Mouse (Mus musculus): Measurements from ENCODE around the gene Msantd1. TPM values are rescaled to one million over a fixed set of nuclear protein-coding genes. Genes with fewer than 3 reads are reported as not detected.
"Not testable (repeated sequence)": the region's sequence is repeated elsewhere in the genome, so short reads cannot be mapped to it uniquely, and the experiment has no call there.

Msantd1 gene
- 5.5 and 7.4 TPM in 2 replicates for polyA plus RNA-seq (2014; fragmentation: Nextera tagmentation; extraction: Ambion mirVana)

GRCm38 (mm10) chr5:34907910-34908725 is at the start of gene Msantd1:
Msantd1 (plus strand) TSS chr5:34908012.
- Histone ChIP-seq H3K36me3 (ENCODE audit: control insufficient read depth, insufficient read depth, low read length) (peaks cover 67% of the 10 kb centered on the region), H3K4me1 (ENCODE audit: control insufficient read depth, insufficient read depth, low read length) (no peaks in the 10 kb centered on the region), H3K27ac (ENCODE audit: low read depth, low read length) (no peak within 1 kb of the TSS), H3K27me3 (replicated peaks; ENCODE audit: control insufficient read depth, insufficient read depth, low read length) (no peaks in the 10 kb centered on the region), H3K9me3 (replicated peaks; ENCODE audit: control insufficient read depth, low read length) (no peaks in the 10 kb centered on the region), H3K4me3 (ENCODE audit: low read depth, low read length) (no peak within 1 kb of the TSS), H3K4me2 (ENCODE audit: low read length) (no peak within 1 kb of the TSS), H3K9ac (ENCODE audit: low read length) (no peak within 1 kb of the TSS)
- DNase-seq (ENCODE audit: low spot score): no peak
- WGBS: 84% methylated on average over 6 of the region's 6 CpGs
- no peak for ATAC-seq

- 94% methylated on average over 5 of the region's 5 CpGs for WGBS
- no peak overlapping the region for H3K9ac ChIP-seq (ENCODE audit: low read length)
- H3K9me3 ChIP-seq (replicated peaks; ENCODE audit: control insufficient read depth, low read length): no peaks in the 10 kb centered on the region
- H3K27ac ChIP-seq (ENCODE audit: low read depth, low read length): no peak overlapping the region
- peaks cover 60% of the 10 kb centered on the region for H3K36me3 ChIP-seq (ENCODE audit: control insufficient read depth, insufficient read depth, low read length)
- DNase-seq (ENCODE audit: low spot score) (no peak), ATAC-seq (no peak)
- no peaks in the 10 kb centered on the region for H3K4me1 ChIP-seq (ENCODE audit: control insufficient read depth, insufficient read depth, low read length)
- no peaks in the 10 kb centered on the region for H3K27me3 ChIP-seq (replicated peaks; ENCODE audit: control insufficient read depth, insufficient read depth, low read length)
- no peak overlapping the region for H3K4me3 ChIP-seq (ENCODE audit: low read depth, low read length)
- no peak overlapping the region for H3K4me2 ChIP-seq (ENCODE audit: low read length)
Measured at GRCm38 (mm10) chr5:34865367-34865766, 42.4 kb upstream of the Msantd1 start.

GRCm38 (mm10) chr5:34880307-34880706 is 27.5 kb upstream of the Msantd1 start:
- not testable (repeated sequence) for H3K4me1 ChIP-seq (ENCODE audit: control insufficient read depth, insufficient read depth, low read length); DNase-seq (ENCODE audit: low spot score); H3K9ac ChIP-seq (ENCODE audit: low read length); H3K9me3 ChIP-seq (replicated peaks; ENCODE audit: control insufficient read depth, low read length); H3K4me3 ChIP-seq (ENCODE audit: low read depth, low read length); H3K4me2 ChIP-seq (ENCODE audit: low read length); H3K27me3 ChIP-seq (replicated peaks; ENCODE audit: control insufficient read depth, insufficient read depth, low read length); H3K27ac ChIP-seq (ENCODE audit: low read depth, low read length); ATAC-seq
- H3K36me3 ChIP-seq (ENCODE audit: control insufficient read depth, insufficient read depth, low read length): peaks cover 71% of the 10 kb centered on the region
- 92% methylated on average over 3 of the region's 3 CpGs for WGBS

- Histone ChIP-seq H3K9me3 (replicated peaks; ENCODE audit: control insufficient read depth, low read length) (no peaks in the 10 kb centered on the region), H3K27ac (ENCODE audit: low read depth, low read length) (no peak overlapping the region), H3K4me1 (ENCODE audit: control insufficient read depth, insufficient read depth, low read length) (no peaks in the 10 kb centered on the region), H3K9ac (ENCODE audit: low read length) (no peak overlapping the region), H3K4me2 (ENCODE audit: low read length) (no peak overlapping the region), H3K36me3 (ENCODE audit: control insufficient read depth, insufficient read depth, low read length) (peaks cover 66% of the 10 kb centered on the region), H3K27me3 (replicated peaks; ENCODE audit: control insufficient read depth, insufficient read depth, low read length) (no peaks in the 10 kb centered on the region), H3K4me3 (ENCODE audit: low read depth, low read length) (no peak overlapping the region)
- DNase-seq (ENCODE audit: low spot score): no peak
- ATAC-seq: no peak
- 88% methylated on average over 3 of the region's 3 CpGs for WGBS
Measured at GRCm38 (mm10) chr5:34881023-34881422, 26.8 kb upstream of the Msantd1 start.

- no peaks in the 10 kb centered on the region for H3K9me3 ChIP-seq (replicated peaks; ENCODE audit: control insufficient read depth, low read length)
- no peak overlapping the region for H3K4me2 ChIP-seq (ENCODE audit: low read length)
- H3K4me1 ChIP-seq (ENCODE audit: control insufficient read depth, insufficient read depth, low read length): no peaks in the 10 kb centered on the region
- H3K27me3 ChIP-seq (replicated peaks; ENCODE audit: control insufficient read depth, insufficient read depth, low read length): no peaks in the 10 kb centered on the region
- no peak for ATAC-seq
- H3K9ac ChIP-seq (ENCODE audit: low read length): no peak overlapping the region
- DNase-seq (ENCODE audit: low spot score): no peak
- no peak overlapping the region for H3K4me3 ChIP-seq (ENCODE audit: low read depth, low read length)
- 83% methylated on average over 3 of the region's 3 CpGs for WGBS
- H3K36me3 ChIP-seq (ENCODE audit: control insufficient read depth, insufficient read depth, low read length): peaks cover 65% of the 10 kb centered on the region
- no peak overlapping the region for H3K27ac ChIP-seq (ENCODE audit: low read depth, low read length)
Measured at GRCm38 (mm10) chr5:34885250-34885649, 22.6 kb upstream of the Msantd1 start.

- peaks cover 79% of the 10 kb centered on the region for H3K36me3 ChIP-seq (ENCODE audit: control insufficient read depth, insufficient read depth, low read length)
- no peaks in the 10 kb centered on the region for H3K4me1 ChIP-seq (ENCODE audit: control insufficient read depth, insufficient read depth, low read length)
- no peaks in the 10 kb centered on the region for H3K27me3 ChIP-seq (replicated peaks; ENCODE audit: control insufficient read depth, insufficient read depth, low read length)
- H3K4me3 ChIP-seq (ENCODE audit: low read depth, low read length): no peak overlapping the region
- H3K9ac ChIP-seq (ENCODE audit: low read length): no peak overlapping the region
- H3K4me2 ChIP-seq (ENCODE audit: low read length): no peak overlapping the region
- DNase-seq (ENCODE audit: low spot score) (no peak), ATAC-seq (no peak)
- no peak overlapping the region for H3K27ac ChIP-seq (ENCODE audit: low read depth, low read length)
- WGBS: 90% methylated on average over 4 of the region's 4 CpGs
- no peaks in the 10 kb centered on the region for H3K9me3 ChIP-seq (replicated peaks; ENCODE audit: control insufficient read depth, low read length)
Measured at GRCm38 (mm10) chr5:34889252-34889651, 18.6 kb upstream of the Msantd1 start.

- Histone ChIP-seq H3K4me2 (ENCODE audit: low read length) (no peak overlapping the region), H3K4me1 (ENCODE audit: control insufficient read depth, insufficient read depth, low read length) (no peaks in the 10 kb centered on the region), H3K27ac (ENCODE audit: low read depth, low read length) (no peak overlapping the region), H3K9ac (ENCODE audit: low read length) (no peak overlapping the region), H3K27me3 (replicated peaks; ENCODE audit: control insufficient read depth, insufficient read depth, low read length) (no peaks in the 10 kb centered on the region), H3K4me3 (ENCODE audit: low read depth, low read length) (no peak overlapping the region), H3K9me3 (replicated peaks; ENCODE audit: control insufficient read depth, low read length) (no peaks in the 10 kb centered on the region), H3K36me3 (ENCODE audit: control insufficient read depth, insufficient read depth, low read length) (peaks cover 94% of the 10 kb centered on the region)
- ATAC-seq (no peak), DNase-seq (ENCODE audit: low spot score) (no peak)
- WGBS: 91% methylated on average over 3 of the region's 3 CpGs
Measured at GRCm38 (mm10) chr5:34896697-34897453, 10.9 kb upstream of the Msantd1 start.

GRCm38 (mm10) chr5:34899787-34900469 is 7.9 kb upstream of the Msantd1 start:
- WGBS: 97% methylated on average over 6 of the region's 6 CpGs
- Histone ChIP-seq H3K27me3 (replicated peaks; ENCODE audit: control insufficient read depth, insufficient read depth, low read length) (no peaks in the 10 kb centered on the region), H3K4me2 (ENCODE audit: low read length) (no peak overlapping the region), H3K9ac (ENCODE audit: low read length) (no peak overlapping the region), H3K9me3 (replicated peaks; ENCODE audit: control insufficient read depth, low read length) (no peaks in the 10 kb centered on the region), H3K27ac (ENCODE audit: low read depth, low read length) (no peak overlapping the region), H3K4me3 (ENCODE audit: low read depth, low read length) (no peak overlapping the region), H3K4me1 (ENCODE audit: control insufficient read depth, insufficient read depth, low read length) (no peaks in the 10 kb centered on the region), H3K36me3 (ENCODE audit: control insufficient read depth, insufficient read depth, low read length) (peaks cover 92% of the 10 kb centered on the region)
- ATAC-seq (no peak), DNase-seq (ENCODE audit: low spot score) (no peak)

Measured in forebrain, embryonic 14.5 days (tissue).